Mouse (Mus musculus): ENCODE measurements around the gene Gm5148. TPM values are rescaled to one million over a fixed set of nuclear protein-coding genes. Genes with fewer than 3 reads are reported as not detected.
A peak's percentile ranks its signal among the peaks of the same experiment; 100 is the strongest.

Gene Gm5148
- polyA plus RNA-seq, 1 experiment from 2014 or later = 3.1 TPM

GRCm38 (mm10) chr3:37729142-37729541 lies 4.9 kb upstream of the Gm5148 start:
- WGBS = 32% methylated on average over 4 of the region's 4 CpGs
- Histone ChIP-seq H3K9ac (no peak overlapping the region), H3K36me3 (no peaks in the 10 kb centered on the region), H3K4me3 (no peak overlapping the region), H3K4me2 (replicated peaks) (no peak overlapping the region), H3K4me1 (peaks cover 8% of the 10 kb centered on the region; the same call in 1 of the 2 replicates), H3K27ac (no peak overlapping the region), H3K9me3 (no peaks in the 10 kb centered on the region), H3K27me3 (replicated peaks) (peaks cover 12% of the 10 kb centered on the region; the same call in 1 of the 2 replicates)
- ATAC-seq (ENCODE audit: low FRiP score, low read depth) = 0 out of 2 replicates have a peak, but pooled peaks have one; percentile 15

- no peak for ATAC-seq (ENCODE audit: low FRiP score, low read depth)
- 79% methylated on average over 9 of the region's 9 CpGs for WGBS
- H3K4me1 ChIP-seq = peaks cover 15% of the 10 kb centered on the region
- no peak overlapping the region for H3K4me3 ChIP-seq
- H3K9ac ChIP-seq = no peak overlapping the region
- no peaks in the 10 kb centered on the region for H3K36me3 ChIP-seq
- H3K27me3 ChIP-seq (replicated peaks) = peaks cover 12% of the 10 kb centered on the region; the same call in 1 of the 2 replicates
- H3K4me2 ChIP-seq (replicated peaks) = no peak overlapping the region
- no peaks in the 10 kb centered on the region for H3K9me3 ChIP-seq
- H3K27ac ChIP-seq = no peak overlapping the region
Measured at GRCm38 (mm10) chr3:37728112-37729100, 4.1 kb upstream of the Gm5148 start.

GRCm38 (mm10) chr3:37727392-37727791 lies 3.1 kb upstream of the Gm5148 start:
- Histone ChIP-seq H3K27ac (no peak overlapping the region), H3K4me2 (replicated peaks) (no peak overlapping the region), H3K9ac (no peak overlapping the region), H3K4me3 (no peak overlapping the region), H3K4me1 (peaks cover 21% of the 10 kb centered on the region), H3K36me3 (no peaks in the 10 kb centered on the region), H3K27me3 (replicated peaks) (peaks cover 15% of the 10 kb centered on the region; the same call in 1 of the 2 replicates), H3K9me3 (no peaks in the 10 kb centered on the region)
- ATAC-seq (ENCODE audit: low FRiP score, low read depth) = no peak
- WGBS = 81% methylated on average over 5 of the region's 5 CpGs

- H3K4me1 ChIP-seq = peaks cover 21% of the 10 kb centered on the region
- no peak overlapping the region for H3K9ac ChIP-seq
- H3K27me3 ChIP-seq (replicated peaks) = peaks cover 17% of the 10 kb centered on the region; the same call in 1 of the 2 replicates
- H3K36me3 ChIP-seq = no peaks in the 10 kb centered on the region
- no peaks in the 10 kb centered on the region for H3K9me3 ChIP-seq
- no peak for ATAC-seq (ENCODE audit: low FRiP score, low read depth)
- H3K4me3 ChIP-seq = no peak overlapping the region
- 87% methylated on average over 4 of the region's 4 CpGs for WGBS
- H3K27ac ChIP-seq = no peak overlapping the region
- no peak overlapping the region for H3K4me2 ChIP-seq (replicated peaks)
Measured at GRCm38 (mm10) chr3:37726501-37727140, 2.3 kb upstream of the Gm5148 start.

- 78% methylated on average over 6 of the region's 6 CpGs for WGBS
- Histone ChIP-seq H3K4me2 (replicated peaks) (peak overlapping the region; percentile 66), H3K9me3 (no peaks in the 10 kb centered on the region), H3K4me1 (peaks cover 21% of the 10 kb centered on the region), H3K27ac (no peak overlapping the region), H3K27me3 (replicated peaks) (peaks cover 17% of the 10 kb centered on the region; the same call in 1 of the 2 replicates), H3K4me3 (no peak overlapping the region), H3K36me3 (no peaks in the 10 kb centered on the region), H3K9ac (no peak overlapping the region)
- ATAC-seq (ENCODE audit: low FRiP score, low read depth) = no peak; the same call in 1 of the 2 replicates
Measured at GRCm38 (mm10) chr3:37724946-37725735, 851 bp upstream of the Gm5148 start.

- WGBS = 0% methylated on average over 17 of the region's 17 CpGs
- Histone ChIP-seq H3K27ac (no peak overlapping the region), H3K4me1 (peaks cover 21% of the 10 kb centered on the region)
Measured at GRCm38 (mm10) chr3:37723662-37724170, 574 bp downstream of the Gm5148 start.

GRCm38 (mm10) chr3:37723061-37723521 lies 1.2 kb downstream of the Gm5148 start:
- peak overlapping the region; percentile 66 for H3K4me2 ChIP-seq (replicated peaks)
- 0 out of 2 replicates have a peak overlapping the region, but pooled peaks have one; percentile 1 for H3K4me3 ChIP-seq
- peaks cover 18% of the 10 kb centered on the region for H3K4me1 ChIP-seq
- ATAC-seq (ENCODE audit: low FRiP score, low read depth) = 0 out of 2 replicates have a peak, but pooled peaks have one; percentile 7
- H3K36me3 ChIP-seq = no peaks in the 10 kb centered on the region
- H3K27me3 ChIP-seq (replicated peaks) = peaks cover 17% of the 10 kb centered on the region; the same call in 1 of the 2 replicates
- 5% methylated on average over 11 of the region's 11 CpGs for WGBS
- no peak overlapping the region for H3K27ac ChIP-seq
- H3K9me3 ChIP-seq = no peaks in the 10 kb centered on the region
- no peak overlapping the region for H3K9ac ChIP-seq

More at GRCm38 (mm10) chr3:37723662-37724170, 574 bp downstream of the Gm5148 start:
- Histone ChIP-seq H3K4me3 (peak overlapping the region; percentile 31), H3K27me3 (replicated peaks) (peaks cover 17% of the 10 kb centered on the region; the same call in 1 of the 2 replicates), H3K4me2 (replicated peaks) (peak overlapping the region; percentile 66), H3K36me3 (no peaks in the 10 kb centered on the region), H3K9me3 (no peaks in the 10 kb centered on the region), H3K9ac (peak overlapping the region; percentile 36)
- peak; percentile 83 for ATAC-seq (ENCODE audit: low FRiP score, low read depth)

- Histone ChIP-seq H3K9me3 (no peaks in the 10 kb centered on the region), H3K4me3 (0 out of 2 replicates have a peak overlapping the region, but pooled peaks have one; percentile 1), H3K36me3 (no peaks in the 10 kb centered on the region), H3K27ac (no peak overlapping the region), H3K9ac (no peak overlapping the region), H3K4me1 (peaks cover 18% of the 10 kb centered on the region), H3K4me2 (replicated peaks) (peak overlapping the region; percentile 66), H3K27me3 (replicated peaks) (peaks cover 17% of the 10 kb centered on the region; the same call in 1 of the 2 replicates)
- ATAC-seq (ENCODE audit: low FRiP score, low read depth) = no peak
- WGBS = 45% methylated on average over 12 of the region's 12 CpGs
Measured at GRCm38 (mm10) chr3:37722487-37723060, 1.7 kb downstream of the Gm5148 start.

GRCm38 (mm10) chr3:37716992-37717391 lies 7.3 kb downstream of the Gm5148 start:
- H3K9me3 ChIP-seq = no peaks in the 10 kb centered on the region
- H3K4me3 ChIP-seq = no peak overlapping the region
- H3K36me3 ChIP-seq = no peaks in the 10 kb centered on the region
- no peak overlapping the region for H3K27ac ChIP-seq
- H3K9ac ChIP-seq = no peak overlapping the region
- no peak overlapping the region for H3K4me2 ChIP-seq (replicated peaks)
- 82% methylated on average over 2 of the region's 2 CpGs for WGBS
- H3K4me1 ChIP-seq = no peaks in the 10 kb centered on the region
- 0 out of 2 replicates have a peak, but pooled peaks cover under 1% of the 10 kb centered on the region for H3K27me3 ChIP-seq (replicated peaks)
- no peak for ATAC-seq (ENCODE audit: low FRiP score, low read depth)

GRCm38 (mm10) chr3:37715734-37716133 lies 8.6 kb downstream of the Gm5148 start:
- Histone ChIP-seq H3K4me2 (replicated peaks) (no peak overlapping the region), H3K9ac (no peak overlapping the region), H3K27me3 (replicated peaks) (no peaks in the 10 kb centered on the region), H3K4me3 (no peak overlapping the region), H3K36me3 (no peaks in the 10 kb centered on the region), H3K27ac (no peak overlapping the region), H3K4me1 (no peaks in the 10 kb centered on the region), H3K9me3 (no peaks in the 10 kb centered on the region)
- 86% methylated on average over 7 of the region's 7 CpGs for WGBS
- ATAC-seq (ENCODE audit: low FRiP score, low read depth) = no peak

GRCm38 (mm10) chr3:37712501-37712900 lies 11.8 kb downstream of the Gm5148 start:
- Histone ChIP-seq H3K9me3 (no peaks in the 10 kb centered on the region), H3K4me3 (no peak overlapping the region), H3K9ac (no peak overlapping the region), H3K4me1 (no peaks in the 10 kb centered on the region), H3K27ac (no peak overlapping the region), H3K27me3 (replicated peaks) (no peaks in the 10 kb centered on the region), H3K36me3 (no peaks in the 10 kb centered on the region), H3K4me2 (replicated peaks) (no peak overlapping the region)
- WGBS = 82% methylated on average over 9 of the region's 9 CpGs
- no peak for ATAC-seq (ENCODE audit: low FRiP score, low read depth)
